Mouse (Mus musculus) erythroblast, embryonic 14.5 days (primary cell): ENCODE measurements around the gene Kctd17.

Experiments used
- GATA1 ChIP-seq: IDR thresholded peaks from 2 replicates; pipeline ENCODE4 v1.6.1; 2012; ENCODE audit warnings: low read length, inconsistent platforms, mixed read lengths
- TAL1 ChIP-seq: IDR thresholded peaks from 3 replicates; pipeline ENCODE4 v1.6.1; 2012; ENCODE audit warnings: low read length, inconsistent platforms, mixed read lengths

DNA sequence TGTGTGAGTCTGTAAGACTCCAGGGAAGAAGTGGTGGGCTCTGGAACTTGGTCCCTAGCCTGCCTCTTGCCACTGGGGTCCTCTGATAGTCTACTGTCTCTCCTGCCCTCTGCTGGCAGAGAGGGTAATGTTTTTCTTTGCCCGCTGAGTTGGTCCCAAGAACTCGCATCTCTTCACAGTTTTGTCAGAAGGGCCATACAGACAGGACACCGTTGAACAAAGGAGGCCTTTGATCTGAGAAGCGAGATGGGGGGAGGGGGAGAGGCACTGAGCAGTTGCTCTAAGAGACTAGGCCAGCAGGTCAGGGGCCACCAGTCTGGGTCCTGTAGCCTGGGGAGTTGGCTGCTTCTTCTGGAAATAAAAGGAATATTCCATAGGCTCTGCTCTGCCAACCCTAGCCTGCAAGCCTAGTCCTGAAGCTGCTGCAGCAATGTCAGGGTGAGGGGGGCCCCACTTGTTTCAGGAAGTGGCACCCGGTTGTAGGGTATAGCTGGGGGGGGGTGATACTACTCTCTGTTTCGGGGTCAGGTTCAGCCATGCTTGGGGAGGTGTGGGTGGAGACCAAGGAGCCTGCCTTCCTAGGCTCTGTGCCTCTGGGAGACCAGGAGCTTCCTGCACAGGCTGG lies 6.6 kb downstream of the Kctd17 start:
- no peak for TF ChIP-seq TAL1
- no peak for TF ChIP-seq GATA1
